Mouse (Mus musculus): ENCODE results near the gene Acly. TPM values are rescaled to one million over a fixed set of nuclear protein-coding genes. Genes with fewer than 3 reads are reported as not detected.

Acly gene
- polyA plus RNA-seq, 1 experiment: 2,639 TPM

- Histone ChIP-seq H3K4me3 (ENCODE audit: insufficient read depth, low read depth, low read length) (no peak overlapping the region), H3K27ac (replicated peaks; ENCODE audit: low read depth, low read length) (no peak overlapping the region), H3K4me1 (ENCODE audit: control insufficient read depth, insufficient read depth, insufficient read length, low read length) (no peaks in the 10 kb centered on the region)
Measured at GRCm38 (mm10) chr11:100504990-100505660, 22.7 kb downstream of the Acly start.

- Histone ChIP-seq H3K4me1 (ENCODE audit: control insufficient read depth, insufficient read depth, insufficient read length, low read length) (no peaks in the 10 kb centered on the region), H3K4me3 (ENCODE audit: insufficient read depth, low read depth, low read length) (no peak overlapping the region), H3K27ac (replicated peaks; ENCODE audit: low read depth, low read length) (no peak overlapping the region)
Measured at GRCm38 (mm10) chr11:100501321-100501720, 26.5 kb downstream of the Acly start.

GRCm38 (mm10) chr11:100500651-100501050, 27.1 kb downstream of the Acly start:
- no peak overlapping the region for H3K27ac ChIP-seq (replicated peaks; ENCODE audit: low read depth, low read length)
- H3K4me3 ChIP-seq (ENCODE audit: insufficient read depth, low read depth, low read length): no peak overlapping the region
- H3K4me1 ChIP-seq (ENCODE audit: control insufficient read depth, insufficient read depth, insufficient read length, low read length): no peaks in the 10 kb centered on the region

- Histone ChIP-seq H3K4me1 (ENCODE audit: control insufficient read depth, insufficient read depth, insufficient read length, low read length) (no peaks in the 10 kb centered on the region), H3K4me3 (ENCODE audit: insufficient read depth, low read depth, low read length) (no peak overlapping the region), H3K27ac (replicated peaks; ENCODE audit: low read depth, low read length) (no peak overlapping the region)
Measured at GRCm38 (mm10) chr11:100500241-100500640, 27.6 kb downstream of the Acly start.

GRCm38 (mm10) chr11:100493771-100494170, 34.0 kb downstream of the Acly start:
- Histone ChIP-seq H3K27ac (replicated peaks; ENCODE audit: low read depth, low read length) (peak overlapping the region; percentile 92), H3K4me3 (ENCODE audit: insufficient read depth, low read depth, low read length) (peak overlapping the region; percentile 46), H3K4me1 (ENCODE audit: control insufficient read depth, insufficient read depth, insufficient read length, low read length) (no peaks in the 10 kb centered on the region)

- Histone ChIP-seq H3K27ac (replicated peaks; ENCODE audit: low read depth, low read length) (no peak overlapping the region), H3K4me3 (ENCODE audit: insufficient read depth, low read depth, low read length) (no peak overlapping the region), H3K4me1 (ENCODE audit: control insufficient read depth, insufficient read depth, insufficient read length, low read length) (no peaks in the 10 kb centered on the region)
Measured at GRCm38 (mm10) chr11:100490951-100491350, 36.8 kb downstream of the Acly start.

GRCm38 (mm10) chr11:100485801-100486538, 41.8 kb downstream of the Acly start:
- Histone ChIP-seq H3K4me1 (ENCODE audit: control insufficient read depth, insufficient read depth, insufficient read length, low read length) (no peaks in the 10 kb centered on the region), H3K4me3 (ENCODE audit: insufficient read depth, low read depth, low read length) (no peak overlapping the region), H3K27ac (replicated peaks; ENCODE audit: low read depth, low read length) (no peak overlapping the region)

- Histone ChIP-seq H3K4me1 (ENCODE audit: control insufficient read depth, insufficient read depth, insufficient read length, low read length) (no peaks in the 10 kb centered on the region), H3K4me3 (ENCODE audit: insufficient read depth, low read depth, low read length) (no peak overlapping the region), H3K27ac (replicated peaks; ENCODE audit: low read depth, low read length) (no peak overlapping the region)
Measured at GRCm38 (mm10) chr11:100484461-100484860, 43.3 kb downstream of the Acly start.

GRCm38 (mm10) chr11:100479152-100479551, 48.6 kb downstream of the Acly start:
- Histone ChIP-seq H3K27ac (replicated peaks; ENCODE audit: low read depth, low read length) (no peak overlapping the region), H3K4me1 (ENCODE audit: control insufficient read depth, insufficient read depth, insufficient read length, low read length) (no peaks in the 10 kb centered on the region), H3K4me3 (ENCODE audit: insufficient read depth, low read depth, low read length) (no peak overlapping the region)

GRCm38 (mm10) chr11:100476281-100476680, 51.5 kb downstream of the Acly start:
- no peak overlapping the region for H3K4me3 ChIP-seq (ENCODE audit: insufficient read depth, low read depth, low read length)
- H3K4me1 ChIP-seq (ENCODE audit: control insufficient read depth, insufficient read depth, insufficient read length, low read length): no peaks in the 10 kb centered on the region
- no peak overlapping the region for H3K27ac ChIP-seq (replicated peaks; ENCODE audit: low read depth, low read length)

- peaks cover 7% of the 10 kb centered on the region for H3K4me1 ChIP-seq (ENCODE audit: control insufficient read depth, insufficient read depth, insufficient read length, low read length)
- H3K4me3 ChIP-seq (ENCODE audit: insufficient read depth, low read depth, low read length): peak overlapping the region; percentile 38; the same call in 1 of the 2 replicates
- 0 out of 2 replicates have a peak overlapping the region, but pooled peaks have one; percentile 29 for H3K27ac ChIP-seq (replicated peaks; ENCODE audit: low read depth, low read length)
Measured at GRCm38 (mm10) chr11:100472935-100473295, 54.9 kb downstream of the Acly start.

GRCm38 (mm10) chr11:100472197-100472934, 55.4 kb downstream of the Acly start, which contains the start of gene Klhl11:
Klhl11 (minus strand) TSS chr11:100472741.
- Histone ChIP-seq H3K27ac (replicated peaks; ENCODE audit: low read depth, low read length) (peak within 1 kb of the TSS; percentile 42), H3K4me1 (ENCODE audit: control insufficient read depth, insufficient read depth, insufficient read length, low read length) (peaks cover 7% of the 10 kb centered on the region), H3K4me3 (ENCODE audit: insufficient read depth, low read depth, low read length) (peak within 1 kb of the TSS; percentile 93)

GRCm38 (mm10) chr11:100471352-100472196, 56.2 kb downstream of the Acly start:
- Histone ChIP-seq H3K4me3 (ENCODE audit: insufficient read depth, low read depth, low read length) (peak overlapping the region; percentile 93), H3K27ac (replicated peaks; ENCODE audit: low read depth, low read length) (no peak overlapping the region), H3K4me1 (ENCODE audit: control insufficient read depth, insufficient read depth, insufficient read length, low read length) (peaks cover 7% of the 10 kb centered on the region)

GRCm38 (mm10) chr11:100465833-100466232, 62.0 kb downstream of the Acly start:
- Histone ChIP-seq H3K4me1 (ENCODE audit: control insufficient read depth, insufficient read depth, insufficient read length, low read length) (peaks cover 4% of the 10 kb centered on the region), H3K27ac (replicated peaks; ENCODE audit: low read depth, low read length) (no peak overlapping the region), H3K4me3 (ENCODE audit: insufficient read depth, low read depth, low read length) (no peak overlapping the region)

Data from brown adipose tissue, adult 24 weeks (tissue).